Mouse (Mus musculus): ENCODE data around the gene Ank3.
A peak's percentile ranks its signal among the peaks of the same experiment; 100 is the strongest.
"Not testable (repeated sequence)": the region's sequence is repeated elsewhere in the genome, so short reads cannot be mapped to it uniquely, and the experiment has no call there.

Ank3 gene

GRCm38 (mm10) chr10:69398763-69399590, at the start of gene Ank3:
Gene Ank3 (plus strand): TSS chr10:69398773.
- no peak for DNase-seq (ENCODE audit: low spot score)

DNA sequence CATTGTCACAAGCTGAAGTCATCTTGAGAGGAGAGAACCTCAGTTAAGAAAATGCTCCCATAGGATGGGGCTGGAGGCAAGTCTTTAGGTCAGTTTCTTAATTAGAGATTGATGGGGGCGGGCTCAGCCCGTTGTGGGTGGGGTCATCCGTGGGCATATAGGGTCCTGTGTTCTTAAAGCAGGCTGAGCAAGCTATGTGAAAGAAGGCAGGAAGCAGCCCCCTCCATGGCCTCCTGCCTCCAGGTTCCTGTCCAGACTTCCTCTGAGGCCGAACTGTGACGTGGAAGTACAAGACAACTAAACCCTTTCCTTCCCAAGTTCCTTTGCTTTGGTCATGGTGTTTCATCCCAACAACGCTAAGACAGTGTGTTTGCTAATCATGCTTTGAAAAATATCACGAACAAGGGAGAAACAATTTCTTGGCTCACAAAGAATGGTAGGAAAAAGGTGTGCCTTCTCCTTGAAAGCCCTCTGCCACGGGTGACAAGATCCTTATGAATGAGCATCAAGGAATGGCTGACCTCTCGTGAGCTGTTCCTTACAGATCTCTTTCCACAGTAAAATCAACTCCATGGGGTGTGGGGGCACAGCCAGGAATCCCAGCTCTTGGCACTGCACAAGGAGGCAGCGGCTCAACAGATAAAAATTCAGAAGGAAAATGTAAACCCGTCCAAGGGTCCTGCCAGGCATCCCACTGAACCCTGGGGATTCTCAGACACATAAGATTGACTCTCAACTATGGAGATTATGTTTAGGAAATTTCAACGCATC, 47.3 kb upstream of the Ank3 start:
- peak; percentile 22 for DNase-seq (ENCODE audit: low spot score)

DNA sequence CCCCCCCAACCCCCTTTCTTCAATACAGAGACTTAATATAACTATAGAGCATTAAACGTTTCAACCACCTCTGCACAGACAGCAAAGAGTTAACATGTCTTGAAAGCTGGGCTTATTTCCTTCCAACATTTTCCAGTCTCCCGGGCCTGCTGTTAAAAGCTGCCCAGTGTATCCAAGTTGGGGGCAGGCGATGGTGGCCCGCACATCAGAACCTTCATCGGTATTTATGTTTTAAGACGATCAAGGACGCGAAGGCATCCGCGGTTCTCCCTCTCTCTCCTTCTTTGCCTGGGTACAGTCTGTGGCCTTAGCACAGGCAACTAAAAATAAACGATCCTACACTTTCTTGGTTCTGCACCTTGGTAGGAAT, 46.7 kb upstream of the Ank3 start:
- DNase-seq (ENCODE audit: low spot score): no peak

DNA sequence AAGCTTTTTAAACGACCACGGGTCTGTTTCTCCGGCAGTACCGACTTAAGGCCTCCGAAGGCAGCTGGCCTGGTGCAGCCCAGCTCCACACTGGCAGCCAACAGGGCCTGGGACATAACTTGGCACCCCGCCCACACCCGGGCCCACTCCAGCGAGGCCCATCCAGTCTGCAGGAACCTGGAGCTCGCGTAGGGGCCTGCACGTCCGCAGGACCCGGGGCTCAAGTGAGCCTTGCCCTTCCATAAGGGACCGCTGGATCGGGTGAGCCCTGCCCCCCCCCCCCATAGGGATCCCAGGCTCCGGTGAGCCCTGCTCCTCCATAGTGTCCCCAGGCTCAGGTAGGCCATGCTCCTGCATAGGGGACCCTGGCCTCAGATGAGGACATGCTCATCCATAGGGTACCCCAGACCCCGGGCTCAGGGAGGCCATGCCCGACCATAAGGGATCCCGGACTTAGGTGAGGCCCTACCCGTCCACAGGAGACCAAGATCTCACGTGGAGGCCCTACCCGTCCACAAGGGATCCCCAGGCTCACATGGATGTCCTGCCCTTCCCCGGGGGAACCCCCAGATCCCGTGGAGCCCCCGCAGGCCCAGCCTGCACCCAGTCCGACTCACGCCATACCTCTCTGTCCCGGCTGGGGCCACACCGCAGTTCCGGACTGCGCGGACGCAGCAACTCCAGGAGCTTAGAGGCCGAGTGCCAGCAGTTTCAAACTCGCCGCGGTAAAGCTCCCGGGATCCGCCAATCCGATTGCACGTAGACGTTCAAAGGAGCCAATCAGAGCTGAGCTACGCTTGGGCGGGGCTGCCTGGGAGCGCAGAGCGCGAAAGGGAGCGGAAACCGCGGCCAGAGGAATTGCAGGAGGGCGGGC, 46.1 kb upstream of the Ank3 start, which contains the start of gene Cdk1:
Gene Cdk1 (minus strand): TSS at position 727 of the 874 bp plus-strand sequence.
- peak; percentile 98 for DNase-seq (ENCODE audit: low spot score)

- DNase-seq (ENCODE audit: low spot score): not testable (repeated sequence)
These were observed 45.5 kb upstream of the Ank3 start for GRCm38 (mm10) chr10:69353086-69353479.

DNA sequence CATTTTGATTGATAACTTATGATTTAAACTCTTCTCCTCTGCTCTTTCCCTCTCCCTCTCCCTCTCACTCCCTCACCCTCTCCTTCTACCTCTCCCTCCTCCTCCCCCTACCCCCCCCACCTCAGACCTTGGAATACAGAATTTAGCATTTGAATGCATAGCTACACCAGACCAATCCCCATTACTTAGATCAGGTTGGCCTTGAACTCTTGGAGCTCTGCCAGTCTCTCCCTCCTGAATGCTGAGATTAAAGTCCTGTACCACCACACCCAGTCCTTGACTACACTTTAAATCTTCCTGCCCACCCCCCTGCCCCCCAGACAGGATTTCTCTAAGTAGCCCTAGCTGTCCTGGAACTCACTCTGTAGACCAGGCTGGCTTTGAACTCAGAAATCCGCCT, 38.9 kb upstream of the Ank3 start:
- DNase-seq (ENCODE audit: low spot score): no peak

DNA sequence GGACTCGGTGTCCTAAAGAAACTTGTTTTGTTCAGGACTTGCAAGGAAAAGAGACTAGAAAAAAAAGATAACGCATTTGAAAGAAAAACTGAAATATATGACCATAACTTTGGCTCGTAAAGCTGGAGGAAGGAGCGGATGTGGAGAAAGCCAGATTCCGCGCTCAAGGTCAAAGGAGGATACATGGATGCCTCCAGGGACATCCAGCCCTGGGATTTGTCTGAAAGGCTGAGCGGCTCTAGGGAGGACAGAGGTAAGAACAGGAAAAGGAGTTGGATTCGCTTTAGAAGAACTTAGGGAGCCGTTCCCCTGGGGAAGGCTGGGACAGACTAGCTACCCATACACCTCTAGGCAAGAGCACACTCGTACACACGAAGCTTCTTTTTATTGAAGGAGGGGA, 32.4 kb upstream of the Ank3 start:
- no peak for DNase-seq (ENCODE audit: low spot score)

DNA sequence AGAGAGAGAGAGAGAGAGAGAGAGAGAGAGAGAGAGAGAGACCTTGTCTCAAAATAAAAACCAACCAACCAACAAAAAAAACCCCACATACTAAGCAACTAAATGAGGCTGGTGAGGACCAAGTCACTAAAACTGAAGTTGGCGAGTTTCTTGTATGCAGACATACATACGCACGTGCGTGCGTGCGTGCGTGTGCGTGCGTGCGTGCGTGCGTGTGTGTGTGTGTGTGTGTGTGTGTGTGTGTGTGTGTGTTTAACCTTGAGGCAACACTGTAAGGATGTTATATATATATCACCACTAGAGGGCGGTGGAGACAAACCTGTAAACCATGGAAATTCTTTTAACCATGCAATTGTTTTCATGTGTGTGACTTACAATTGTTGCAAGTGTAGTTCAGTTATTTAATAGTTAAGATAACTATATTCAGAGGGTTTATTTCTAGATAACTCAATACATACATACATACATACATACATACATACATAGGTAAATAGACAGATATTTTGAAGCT, 31.6 kb upstream of the Ank3 start:
- peak; percentile 32 for DNase-seq (ENCODE audit: low spot score)

GRCm38 (mm10) chr10:69369321-69369720, 29.3 kb upstream of the Ank3 start:
- no peak for DNase-seq (ENCODE audit: low spot score)

DNA sequence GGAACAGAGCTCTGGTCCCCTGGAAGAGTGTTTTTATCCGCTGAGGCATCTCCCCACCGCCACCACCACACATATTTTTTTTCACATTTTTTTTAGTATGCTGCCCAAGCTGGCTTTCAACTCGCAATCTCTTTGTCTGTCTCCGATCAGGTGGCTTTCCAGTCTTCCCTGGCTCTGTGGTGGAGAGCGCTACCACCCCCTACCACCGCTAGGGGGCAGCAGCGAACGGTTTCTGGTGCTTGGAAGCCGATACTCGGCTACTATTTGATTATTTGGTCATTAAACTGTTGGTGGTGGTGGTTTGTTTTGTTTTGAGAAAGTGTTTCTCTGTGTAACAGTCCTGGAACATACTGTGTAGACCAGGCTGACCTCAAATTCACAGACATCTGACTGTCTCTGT, 27.1 kb upstream of the Ank3 start:
- DNase-seq (ENCODE audit: low spot score): no peak

DNA sequence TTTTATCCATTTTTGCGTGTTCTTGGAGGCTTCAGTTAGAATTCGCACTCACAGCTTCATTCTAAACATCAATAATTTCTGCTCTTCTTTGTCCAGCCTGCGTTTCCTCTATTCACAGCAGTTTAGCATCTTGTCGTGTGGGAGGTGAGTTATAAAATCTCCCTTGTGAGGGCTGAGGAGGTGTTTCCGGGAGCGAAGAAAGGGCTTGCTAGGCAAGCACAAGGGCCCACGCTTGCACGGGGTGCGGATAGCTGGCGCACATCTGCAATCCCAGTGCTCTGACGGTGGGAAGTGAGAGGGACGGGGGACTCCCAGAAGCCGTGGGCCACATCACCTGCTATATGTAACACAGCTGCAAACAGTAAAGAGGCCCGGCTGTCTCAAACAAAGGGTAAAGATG, 26.5 kb upstream of the Ank3 start:
- no peak for DNase-seq (ENCODE audit: low spot score)

- no peak for DNase-seq (ENCODE audit: low spot score)
These were observed 24.6 kb upstream of the Ank3 start for GRCm38 (mm10) chr10:69373796-69374550.

DNA sequence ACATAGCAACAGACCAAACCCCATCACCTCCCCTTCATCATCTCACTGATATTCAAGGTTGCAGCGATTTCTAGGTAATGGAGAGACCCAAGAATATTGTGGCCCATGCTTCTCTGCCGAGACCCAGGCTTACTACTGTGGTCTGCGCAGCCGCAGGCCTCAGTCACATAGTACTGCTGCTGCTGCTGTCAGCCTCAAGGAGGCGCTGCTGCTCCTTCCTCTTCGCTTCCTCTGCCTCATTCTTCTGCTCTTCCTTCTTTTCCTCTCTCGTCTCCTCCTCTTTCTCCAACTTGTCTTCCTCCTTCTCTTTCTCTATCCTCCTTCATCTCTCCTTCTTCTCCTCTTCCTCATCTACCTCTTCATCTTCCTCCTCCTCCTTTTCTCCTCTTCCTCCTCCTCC, 23.4 kb upstream of the Ank3 start:
- no peak for DNase-seq (ENCODE audit: low spot score)

- peak; percentile 23 for DNase-seq (ENCODE audit: low spot score)
These were observed 15.4 kb upstream of the Ank3 start for GRCm38 (mm10) chr10:69383186-69383585.

GRCm38 (mm10) chr10:69384640-69385039, 13.9 kb upstream of the Ank3 start:
- no peak for DNase-seq (ENCODE audit: low spot score)

GRCm38 (mm10) chr10:69385136-69385535, 13.4 kb upstream of the Ank3 start:
- DNase-seq (ENCODE audit: low spot score): no peak

- no peak for DNase-seq (ENCODE audit: low spot score)
These were observed 11.8 kb upstream of the Ank3 start for GRCm38 (mm10) chr10:69386767-69387166.

GRCm38 (mm10) chr10:69389511-69389910, 9.1 kb upstream of the Ank3 start:
- DNase-seq (ENCODE audit: low spot score): no peak

- no peak for DNase-seq (ENCODE audit: low spot score)
These were observed 293 bp upstream of the Ank3 start for GRCm38 (mm10) chr10:69398197-69398762.

DNA sequence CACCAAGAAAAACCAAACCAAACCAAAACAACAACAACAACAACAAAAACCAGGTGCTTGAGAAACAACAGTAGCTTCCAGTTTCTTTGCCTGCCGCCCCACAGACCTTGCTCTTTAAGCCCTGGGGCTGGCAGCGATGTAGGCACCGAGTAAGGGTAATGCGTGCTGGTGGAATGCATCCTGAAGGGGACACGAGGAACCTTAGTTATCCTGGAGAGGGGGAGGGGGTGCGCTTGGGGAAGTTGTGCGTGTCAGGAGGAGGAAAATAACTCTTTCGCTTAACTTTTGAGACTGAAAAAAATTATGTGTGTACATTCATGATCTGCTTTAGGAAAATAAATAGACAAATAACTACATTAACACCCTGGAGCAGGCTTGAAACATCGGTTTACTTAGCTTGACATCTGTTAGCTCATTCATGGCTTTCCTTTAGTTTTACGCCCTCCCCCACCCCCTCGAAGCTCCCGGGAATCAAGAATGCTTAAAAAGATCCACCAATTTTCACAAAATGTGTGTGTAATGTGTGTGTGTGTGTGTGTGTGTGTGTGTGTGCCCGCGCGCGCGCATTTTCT, 1.3 kb downstream of the Ank3 start:
- no peak for DNase-seq (ENCODE audit: low spot score)

GRCm38 (mm10) chr10:69405431-69405830, 6.9 kb downstream of the Ank3 start:
- DNase-seq (ENCODE audit: low spot score): no peak
